Mouse (Mus musculus) kidney, adult 2 months (tissue): ENCODE data around the gene Washc3.

Experiments used
- CTCF ChIP-seq: fragments of 200-500 bp; conservative IDR thresholded peaks from 2 replicates; pipeline ENCODE4 v1.5.1; 2011; ENCODE audit warnings: low read depth, mild to moderate bottlenecking, control low read depth, low read length, moderate library complexity, mixed read lengths; ENCODE audit not compliant: insufficient read depth, insufficient read length
- POLR2A ChIP-seq: fragments of 200-500 bp; IDR thresholded peaks from one replicate; pipeline ENCODE4 v1.6.1; 2011; ENCODE audit warnings: low read depth, low read length, control low read depth

- TF ChIP-seq POLR2A (no peak), CTCF (no peak)
These were observed 20.8 kb downstream of the Washc3 start for GRCm38 (mm10) chr10:88221718-88222117.
